Mouse (Mus musculus): ENCODE results near the gene Ankrd33b.

Gene Ankrd33b

GRCm38 (mm10) chr15:31337192-31337741 is 30.3 kb downstream of the Ankrd33b start:
- DNase-seq = no peak

GRCm38 (mm10) chr15:31336685-31337084 is 30.8 kb downstream of the Ankrd33b start:
- DNase-seq = peak; percentile 37

- DNase-seq = no peak
Observed at GRCm38 (mm10) chr15:31334829-31335228, 32.7 kb downstream of the Ankrd33b start.

- no peak for DNase-seq
Observed at GRCm38 (mm10) chr15:31332541-31333163, 34.9 kb downstream of the Ankrd33b start.

GRCm38 (mm10) chr15:31331742-31332141 is 35.8 kb downstream of the Ankrd33b start:
- no peak for DNase-seq

- DNase-seq = no peak
Observed at GRCm38 (mm10) chr15:31328082-31328614, 39.4 kb downstream of the Ankrd33b start.

GRCm38 (mm10) chr15:31325660-31326354 is 41.7 kb downstream of the Ankrd33b start:
- DNase-seq = no peak

GRCm38 (mm10) chr15:31324551-31324950 is 43.0 kb downstream of the Ankrd33b start:
- no peak for DNase-seq

GRCm38 (mm10) chr15:31323684-31324083 is 43.8 kb downstream of the Ankrd33b start:
- no peak for DNase-seq

GRCm38 (mm10) chr15:31320598-31321377 is 46.7 kb downstream of the Ankrd33b start:
- no peak for DNase-seq

GRCm38 (mm10) chr15:31319046-31319445 is 48.5 kb downstream of the Ankrd33b start:
- no peak for DNase-seq

GRCm38 (mm10) chr15:31318158-31318955 is 49.2 kb downstream of the Ankrd33b start:
- no peak for DNase-seq

- DNase-seq = no peak
Observed at GRCm38 (mm10) chr15:31317056-31317805, 50.3 kb downstream of the Ankrd33b start.

GRCm38 (mm10) chr15:31315630-31316231 is 51.8 kb downstream of the Ankrd33b start:
- peak; percentile 89 for DNase-seq

GRCm38 (mm10) chr15:31312001-31312400 is 55.5 kb downstream of the Ankrd33b start:
- DNase-seq = no peak

GRCm38 (mm10) chr15:31309526-31309925 is 58.0 kb downstream of the Ankrd33b start:
- no peak for DNase-seq

- no peak for DNase-seq
Observed at GRCm38 (mm10) chr15:31306726-31307125, 60.8 kb downstream of the Ankrd33b start.

- DNase-seq = no peak
Observed at GRCm38 (mm10) chr15:31305181-31305580, 62.3 kb downstream of the Ankrd33b start.

GRCm38 (mm10) chr15:31304302-31304701 is 63.2 kb downstream of the Ankrd33b start:
- no peak for DNase-seq

GRCm38 (mm10) chr15:31302293-31302990 is 65.1 kb downstream of the Ankrd33b start:
- DNase-seq = peak; percentile 4
